Mouse (Mus musculus) intestine, embryonic 16.5 days (tissue): ENCODE data around the gene Thrsp. TPM values are rescaled to one million over a fixed set of nuclear protein-coding genes. Genes with fewer than 3 reads are reported as not detected.

Experiments used
- ATAC-seq: fragments of 200-750 bp; cut with Nextera tagmentation; 2 replicates; pipeline ENCODE4 v1.8.0; 2017; ENCODE audit warnings: moderate TSS enrichment, moderate library complexity
- H3K27ac ChIP-seq: fragments of 300-500 bp; sonication (generic); 2 replicates; pipeline ENCODE4 v1.5.1; 2014; ENCODE audit warnings: mild to moderate bottlenecking, low read length
- H3K27me3 ChIP-seq: fragments of 300-500 bp; sonication (generic); replicated peaks from 2 replicates; pipeline ENCODE4 v1.6.1; 2014; ENCODE audit warnings: low read length, control low read depth, mixed read lengths; ENCODE audit not compliant: control insufficient read depth, insufficient read depth
- H3K36me3 ChIP-seq: fragments of 300-500 bp; sonication (generic); 2 replicates; pipeline ENCODE4 v1.6.1; 2014; ENCODE audit warnings: low read length, control low read depth; ENCODE audit not compliant: control insufficient read depth, insufficient read depth
- H3K4me1 ChIP-seq: fragments of 300-500 bp; sonication (generic); 2 replicates; pipeline ENCODE4 v1.6.1; 2014; ENCODE audit warnings: low read length, control low read depth, mixed read lengths; ENCODE audit not compliant: control insufficient read depth, insufficient read depth
- H3K4me2 ChIP-seq: fragments of 300-500 bp; sonication (generic); 2 replicates; pipeline ENCODE4 v1.6.1; 2014; ENCODE audit warnings: low read depth, low read length, control low read depth
- H3K4me3 ChIP-seq: fragments of 300-500 bp; sonication (generic); 2 replicates; pipeline ENCODE4 v1.5.1; 2014; ENCODE audit warnings: mild to moderate bottlenecking, low read length
- H3K9ac ChIP-seq: fragments of 300-500 bp; sonication (generic); 2 replicates; pipeline ENCODE4 v1.6.1; 2014; ENCODE audit warnings: low read depth, low read length
- H3K9me3 ChIP-seq: fragments of 300-500 bp; sonication (generic); 2 replicates; pipeline ENCODE4 v1.6.1; 2016; ENCODE audit warnings: low read length, control low read depth; ENCODE audit not compliant: control insufficient read depth
- WGBS: fragments of 180-500 bp; shearing (Covaris S2); extraction: QIAGEN DNeasy Blood & Tissue Kit; methylation state at CpG from one replicate; pipeline ENCODE4 v1.1.7; 2014; 5-methylcytosine and 5-hydroxymethylcytosine counted together
- polyA plus RNA-seq: library from polyadenylated mRNA; unstranded; fragments of >200 nt; fragmentation: Nextera tagmentation; extraction: Ambion mirVana; gene quantifications from 2 replicates; pipeline ENCODE4 v1.2.1, GENCODE M21; 2015

The Thrsp gene
- polyA plus RNA-seq, 1 experiment from 2014 or later: 0.40 TPM

DNA sequence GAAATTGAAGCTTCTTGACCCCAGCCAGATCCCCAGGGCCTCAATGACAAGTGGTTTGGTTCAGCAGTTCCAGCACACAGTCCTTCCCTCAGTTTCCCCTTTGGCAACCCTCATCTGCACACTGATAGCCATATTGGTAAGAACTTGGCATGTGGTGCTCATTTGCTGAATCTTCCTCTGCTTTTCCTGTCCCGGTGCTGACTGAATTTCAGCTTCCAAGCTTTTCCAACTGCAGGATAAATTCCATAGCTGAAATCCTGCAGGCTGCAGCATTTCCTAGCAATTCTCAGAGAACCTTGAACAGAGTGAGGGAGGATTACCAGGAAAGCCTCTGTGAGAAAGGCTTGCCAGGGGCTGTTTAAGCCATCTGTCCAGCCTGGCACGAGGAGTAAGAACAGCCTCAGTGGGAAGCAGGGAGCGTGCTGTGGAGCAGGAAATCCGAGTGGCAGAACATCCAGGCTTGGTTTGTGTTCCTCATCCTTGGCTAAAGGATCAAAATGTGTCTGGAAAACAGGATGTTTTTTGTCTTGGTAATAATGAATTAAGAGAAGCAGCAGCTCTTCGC is 30.6 kb downstream of the Thrsp start:
- H3K9me3 ChIP-seq: no peaks in the 10 kb centered on the region
- H3K27me3 ChIP-seq: no peaks in the 10 kb centered on the region
- 0 out of 2 replicates have a peak, but pooled peaks have one; percentile 4 for ATAC-seq
- H3K4me2 ChIP-seq: no peak overlapping the region
- no peak overlapping the region for H3K9ac ChIP-seq
- no peaks in the 10 kb centered on the region for H3K4me1 ChIP-seq
- 74% methylated on average over 5 of the region's 5 CpGs for WGBS
- H3K36me3 ChIP-seq: peaks cover 31% of the 10 kb centered on the region
- no peak overlapping the region for H3K4me3 ChIP-seq
- H3K27ac ChIP-seq: peak overlapping the region; percentile 17

DNA sequence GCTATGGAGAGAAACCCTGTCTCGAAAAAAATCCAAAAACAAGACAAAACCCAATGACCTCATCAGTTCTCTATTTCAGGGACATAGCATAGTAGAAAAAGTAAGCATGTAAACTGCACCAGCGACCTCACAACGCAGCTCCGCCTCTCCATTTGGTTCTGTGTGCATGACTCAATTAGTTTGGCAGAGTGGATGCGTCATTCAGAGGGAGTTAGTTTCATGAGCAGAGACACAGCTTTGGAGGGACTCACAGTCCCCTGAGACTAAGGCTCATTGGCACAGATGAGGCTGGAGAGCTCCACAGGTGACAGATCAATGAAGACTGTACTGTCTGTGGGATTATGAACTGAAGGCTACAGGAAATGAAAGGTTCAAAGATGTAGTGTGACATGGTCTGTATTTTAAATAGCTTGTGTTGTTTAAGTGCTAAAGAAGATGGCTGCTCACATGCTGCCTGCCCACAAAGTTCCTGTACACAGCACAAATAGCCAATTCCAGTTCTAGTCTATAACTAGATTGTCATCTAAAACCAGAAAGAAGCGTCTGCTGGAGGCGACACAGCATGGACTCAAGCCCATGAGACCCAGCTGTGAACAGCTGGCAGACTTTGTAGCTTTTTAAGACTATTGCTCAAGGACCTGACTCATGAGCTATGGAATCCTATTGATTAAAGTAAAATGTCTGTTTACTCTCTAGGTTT is 31.3 kb downstream of the Thrsp start:
- WGBS: 81% methylated on average over 7 of the region's 7 CpGs
- peak; percentile 65 for ATAC-seq
- Histone ChIP-seq H3K4me1 (no peaks in the 10 kb centered on the region), H3K27me3 (no peaks in the 10 kb centered on the region), H3K9ac (no peak overlapping the region), H3K4me2 (no peak overlapping the region), H3K4me3 (no peak overlapping the region), H3K27ac (peak overlapping the region; percentile 38; the same call in 1 of the 2 replicates), H3K36me3 (peaks cover 28% of the 10 kb centered on the region), H3K9me3 (no peaks in the 10 kb centered on the region)

DNA sequence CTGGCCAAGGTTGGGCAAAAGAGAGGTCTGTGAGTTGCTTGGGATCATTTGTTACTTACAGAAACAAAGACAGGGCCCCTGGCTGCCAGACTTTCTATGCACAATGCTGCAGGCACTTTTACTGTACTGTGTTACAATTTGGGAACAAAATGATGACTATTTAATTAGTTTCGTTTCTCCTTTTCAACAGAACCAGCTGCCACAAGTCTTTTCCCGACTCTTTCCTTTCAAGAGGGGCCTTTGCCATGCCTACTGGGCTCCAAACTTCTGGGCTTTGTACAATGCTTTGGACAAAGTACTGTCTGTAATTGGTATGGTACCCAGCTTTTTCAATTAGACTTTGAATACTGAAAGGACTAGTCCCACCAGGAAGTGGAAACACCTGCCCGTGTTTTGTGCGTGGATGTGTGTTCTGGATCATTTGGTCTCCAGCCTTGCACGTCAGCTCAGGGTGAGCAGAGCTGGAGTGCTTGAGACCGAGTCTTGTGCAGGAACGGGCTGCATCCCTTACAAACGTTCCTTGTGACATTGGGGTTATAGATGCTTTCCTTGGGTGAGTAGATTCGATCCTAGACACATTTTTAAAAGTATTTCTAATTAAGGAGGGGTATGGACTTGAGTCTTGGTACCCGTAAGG is 33.9 kb downstream of the Thrsp start:
- ATAC-seq: no peak
- Histone ChIP-seq H3K9me3 (no peaks in the 10 kb centered on the region), H3K27me3 (no peaks in the 10 kb centered on the region), H3K36me3 (peaks cover 39% of the 10 kb centered on the region), H3K4me1 (no peaks in the 10 kb centered on the region), H3K4me3 (no peak overlapping the region), H3K9ac (no peak overlapping the region), H3K4me2 (no peak overlapping the region), H3K27ac (no peak overlapping the region)
- 87% methylated on average over 10 of the region's 10 CpGs for WGBS

DNA sequence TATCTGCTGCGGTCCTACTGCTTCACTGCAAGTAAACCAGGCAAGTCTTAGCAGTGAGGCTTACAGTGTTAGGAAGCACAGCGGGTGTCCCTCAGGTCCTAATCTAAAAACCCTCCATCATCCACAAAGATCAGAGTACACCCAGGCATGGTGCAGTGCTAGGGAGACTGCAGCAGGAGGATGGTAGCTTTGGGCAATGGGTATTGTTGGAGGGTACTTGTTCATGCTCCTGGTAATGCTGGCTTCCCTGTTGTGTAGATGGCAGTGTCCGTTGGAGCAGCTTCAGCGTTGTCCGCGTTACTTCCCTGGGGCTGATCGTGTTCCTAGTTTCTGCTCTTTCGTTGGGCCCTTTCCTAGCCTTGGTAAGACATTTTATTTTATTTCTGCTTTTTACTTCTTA is 34.9 kb downstream of the Thrsp start:
- Histone ChIP-seq H3K27ac (no peak overlapping the region), H3K36me3 (peaks cover 41% of the 10 kb centered on the region), H3K4me3 (no peak overlapping the region), H3K27me3 (no peaks in the 10 kb centered on the region), H3K9me3 (no peaks in the 10 kb centered on the region), H3K9ac (no peak overlapping the region), H3K4me2 (no peak overlapping the region), H3K4me1 (no peaks in the 10 kb centered on the region)
- no peak for ATAC-seq
- 94% methylated on average over 8 of the region's 8 CpGs for WGBS

DNA sequence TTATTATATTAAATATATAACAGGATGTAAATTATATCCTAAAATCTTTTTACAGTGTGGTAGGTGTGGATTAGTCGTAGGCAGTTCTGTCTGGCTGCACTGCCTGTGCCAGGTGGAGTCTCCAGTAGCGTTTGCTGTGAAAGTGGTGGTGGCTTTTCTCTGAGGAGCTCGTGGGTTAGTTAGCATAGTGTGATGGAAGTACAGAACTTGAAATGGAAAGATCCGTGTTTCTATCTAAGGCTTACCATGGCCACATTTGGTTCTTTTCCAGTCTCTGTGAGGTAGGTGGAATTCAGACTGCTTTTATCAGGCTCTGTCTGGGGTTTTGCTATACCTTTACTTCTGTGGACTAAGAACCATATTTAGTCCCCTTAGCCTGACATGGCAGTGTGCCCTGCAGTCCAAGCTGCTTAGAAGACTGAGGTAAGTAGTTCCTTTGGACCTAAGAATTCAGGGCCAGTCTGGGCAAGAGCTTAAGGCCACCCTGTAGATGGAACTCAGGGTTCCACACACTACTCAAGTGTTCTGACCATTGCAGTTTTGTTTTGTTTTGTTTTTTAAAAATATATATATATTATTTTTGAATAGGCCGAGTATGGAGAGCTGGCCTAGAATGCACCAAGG is 36.9 kb downstream of the Thrsp start:
- H3K4me3 ChIP-seq: no peak overlapping the region
- 94% methylated on average over 5 of the region's 5 CpGs for WGBS
- 0 out of 2 replicates have a peak, but pooled peaks cover 3% of the 10 kb centered on the region for H3K4me1 ChIP-seq
- H3K27me3 ChIP-seq: no peaks in the 10 kb centered on the region
- peaks cover 37% of the 10 kb centered on the region for H3K36me3 ChIP-seq
- H3K27ac ChIP-seq: no peak overlapping the region
- H3K4me2 ChIP-seq: no peak overlapping the region
- no peak overlapping the region for H3K9ac ChIP-seq
- ATAC-seq: no peak
- no peaks in the 10 kb centered on the region for H3K9me3 ChIP-seq

DNA sequence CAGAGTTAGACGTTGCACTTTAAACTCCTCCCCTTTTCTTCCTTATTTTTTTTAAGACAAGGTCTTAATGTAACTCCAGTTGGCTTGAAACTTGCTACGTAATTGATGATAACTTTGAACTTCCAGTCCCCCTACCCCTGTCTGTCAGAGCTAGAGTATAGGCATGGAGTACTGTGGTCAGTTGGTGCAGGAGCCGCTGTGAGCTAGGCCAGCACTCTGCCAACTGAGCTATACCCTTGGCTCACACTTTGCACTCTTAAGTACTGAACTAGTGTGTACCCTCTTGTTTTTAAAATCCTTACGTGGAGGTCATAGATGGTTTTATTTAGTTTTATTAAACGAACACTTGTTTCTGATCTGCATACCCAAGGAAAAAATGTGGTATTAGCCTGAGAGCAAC is 38.2 kb downstream of the Thrsp start:
- Histone ChIP-seq H3K9me3 (no peaks in the 10 kb centered on the region), H3K27ac (no peak overlapping the region), H3K4me1 (0 out of 2 replicates have a peak, but pooled peaks cover 3% of the 10 kb centered on the region), H3K36me3 (peaks cover 39% of the 10 kb centered on the region), H3K4me3 (no peak overlapping the region), H3K27me3 (no peaks in the 10 kb centered on the region), H3K9ac (no peak overlapping the region), H3K4me2 (no peak overlapping the region)
- 91% methylated on average over 5 of the region's 5 CpGs for WGBS
- ATAC-seq: no peak

DNA sequence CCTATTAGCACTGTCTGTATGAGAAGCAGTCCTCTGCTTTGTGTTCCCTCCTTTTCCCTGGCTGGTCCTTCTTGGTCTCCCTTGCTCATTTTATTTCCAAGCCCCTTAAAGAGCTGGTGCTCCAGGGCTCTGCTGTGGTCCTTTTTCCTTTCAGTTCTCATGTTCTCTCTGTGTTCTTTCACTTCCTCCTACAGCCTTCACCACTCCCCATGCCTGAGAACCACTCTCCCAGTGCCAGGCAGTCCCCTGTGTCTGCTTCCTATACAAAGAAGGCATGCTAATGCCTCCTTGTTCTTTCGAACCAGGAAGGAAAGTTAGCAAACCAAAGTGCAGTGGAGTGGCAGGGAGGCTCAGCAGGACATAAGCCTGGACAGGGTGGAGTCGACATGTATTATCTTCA is 41.6 kb downstream of the Thrsp start:
- no peak overlapping the region for H3K27ac ChIP-seq
- no peak for ATAC-seq
- H3K36me3 ChIP-seq: peaks cover 28% of the 10 kb centered on the region
- no peaks in the 10 kb centered on the region for H3K9me3 ChIP-seq
- H3K9ac ChIP-seq: no peak overlapping the region
- no peak overlapping the region for H3K4me2 ChIP-seq
- 83% methylated on average over 2 of the region's 2 CpGs for WGBS
- no peaks in the 10 kb centered on the region for H3K27me3 ChIP-seq
- peaks cover 12% of the 10 kb centered on the region; the same call in 1 of the 2 replicates for H3K4me1 ChIP-seq
- no peak overlapping the region for H3K4me3 ChIP-seq

DNA sequence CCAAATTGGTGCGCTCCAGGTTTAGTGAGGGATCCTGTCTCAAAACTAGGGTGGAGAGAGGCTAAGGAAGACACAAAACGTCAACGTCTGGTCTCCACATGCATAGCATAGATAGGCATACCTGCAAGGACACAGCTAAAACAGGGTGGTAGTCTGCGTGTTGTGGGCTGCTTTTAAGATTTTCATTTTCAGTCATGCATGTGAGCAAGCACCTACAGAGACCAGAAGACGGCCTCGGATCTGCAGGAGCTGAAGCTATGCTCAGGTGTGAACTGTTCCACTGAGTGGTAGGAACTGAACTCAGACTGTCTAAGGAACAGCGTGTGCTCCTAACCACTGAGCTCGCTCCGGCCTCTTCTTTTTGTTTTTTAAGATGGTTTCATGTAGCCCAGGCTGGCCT is 42.4 kb downstream of the Thrsp start:
- Histone ChIP-seq H3K4me1 (peaks cover 15% of the 10 kb centered on the region; the same call in 1 of the 2 replicates), H3K27me3 (no peaks in the 10 kb centered on the region), H3K9me3 (no peaks in the 10 kb centered on the region), H3K4me3 (no peak overlapping the region), H3K27ac (no peak overlapping the region), H3K4me2 (no peak overlapping the region), H3K9ac (no peak overlapping the region), H3K36me3 (peaks cover 26% of the 10 kb centered on the region)
- WGBS: 96% methylated on average over 9 of the region's 9 CpGs
- no peak for ATAC-seq

DNA sequence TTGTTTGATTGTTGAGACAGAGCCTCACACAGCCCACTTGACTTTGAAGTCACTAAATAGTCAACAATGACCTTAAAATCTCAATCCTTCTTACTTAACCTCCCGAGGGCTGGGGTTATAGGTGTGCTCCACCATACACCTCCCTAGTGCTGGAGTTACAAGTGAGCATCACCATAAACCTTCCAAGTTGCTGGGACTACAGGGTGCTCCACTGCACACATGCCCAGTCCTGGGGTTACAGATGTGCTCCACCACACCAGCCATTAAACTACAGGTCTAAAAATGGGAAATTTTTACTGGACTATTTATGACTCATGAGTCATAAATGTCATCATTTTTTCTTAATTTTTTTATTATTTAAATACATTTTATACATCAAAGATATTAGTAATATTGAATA is 51.6 kb downstream of the Thrsp start:
- H3K27ac ChIP-seq: no peak overlapping the region
- 0 out of 2 replicates have a peak, but pooled peaks cover 2% of the 10 kb centered on the region for H3K9me3 ChIP-seq
- H3K4me1 ChIP-seq: peaks cover 2% of the 10 kb centered on the region; the same call in 1 of the 2 replicates
- H3K4me3 ChIP-seq: no peak overlapping the region
- no peak overlapping the region for H3K9ac ChIP-seq
- no peaks in the 10 kb centered on the region for H3K36me3 ChIP-seq
- no peak overlapping the region for H3K4me2 ChIP-seq
- WGBS: 76% methylated on average over 1 of the region's 1 CpGs
- ATAC-seq: no peak
- no peaks in the 10 kb centered on the region for H3K27me3 ChIP-seq
